Mouse (Mus musculus) R1 (cell line): ENCODE data around the gene Dnajc8.
"Not testable (repeated sequence)": the region's sequence is repeated elsewhere in the genome, so short reads cannot be mapped to it uniquely, and the experiment has no call there.

Experiments
- DNase-seq: peaks from one replicate; pipeline ENCODE4 v3.0.0-alpha.2; 2018; ENCODE audit warnings: low read depth, low spot score

Dnajc8 gene

GRCm38 (mm10) chr4:132565089-132565747 is 29.9 kb downstream of the Dnajc8 start:
- no peak for DNase-seq

- peak; percentile 46 for DNase-seq
Measured at GRCm38 (mm10) chr4:132567361-132567779, 32.0 kb downstream of the Dnajc8 start.

GRCm38 (mm10) chr4:132569115-132569514 is 33.8 kb downstream of the Dnajc8 start:
- DNase-seq = peak; percentile 79

- no peak for DNase-seq
Measured at GRCm38 (mm10) chr4:132571190-132571589, 35.8 kb downstream of the Dnajc8 start.

- no peak for DNase-seq
Measured at GRCm38 (mm10) chr4:132573327-132573726, 38.0 kb downstream of the Dnajc8 start.

GRCm38 (mm10) chr4:132574809-132575347 is 39.5 kb downstream of the Dnajc8 start:
- no peak for DNase-seq

- no peak for DNase-seq
Measured at GRCm38 (mm10) chr4:132583781-132584180, 48.4 kb downstream of the Dnajc8 start.

GRCm38 (mm10) chr4:132584975-132585374 is 49.6 kb downstream of the Dnajc8 start:
- no peak for DNase-seq

GRCm38 (mm10) chr4:132586282-132586681 is 50.9 kb downstream of the Dnajc8 start:
- no peak for DNase-seq

GRCm38 (mm10) chr4:132588512-132588911 is 53.2 kb downstream of the Dnajc8 start:
- DNase-seq = no peak

- DNase-seq = no peak
Measured at GRCm38 (mm10) chr4:132590642-132591041, 55.3 kb downstream of the Dnajc8 start.

GRCm38 (mm10) chr4:132592958-132593357 is 57.6 kb downstream of the Dnajc8 start:
- DNase-seq = no peak

- DNase-seq = peak; percentile 93
Measured at GRCm38 (mm10) chr4:132594191-132594590, 58.8 kb downstream of the Dnajc8 start.

GRCm38 (mm10) chr4:132598861-132599260 is 63.5 kb downstream of the Dnajc8 start:
- DNase-seq = peak; percentile 64

- no peak for DNase-seq
Measured at GRCm38 (mm10) chr4:132599764-132600163, 64.4 kb downstream of the Dnajc8 start.

GRCm38 (mm10) chr4:132600465-132600864 is 65.1 kb downstream of the Dnajc8 start:
- no peak for DNase-seq

GRCm38 (mm10) chr4:132601242-132601641 is 65.9 kb downstream of the Dnajc8 start:
- DNase-seq = not testable (repeated sequence)
